Comparison of ENCODE assay signal across 23 mouse cellular contexts in genomic region chr8:47263070-47263843, GRCm38 (mm10).
DNase-seq lines count a peak whose midpoint lies in the region; ATAC-seq and TF ChIP-seq lines count a peak whose summit lies in the region.
"Had no signal": no experiment of that assay in that cellular context is flagged by ENCODE, and none has a peak within 500 bp of the region (broad histone marks: within the 10 kb centered on the region; RNA-seq: fewer than 3 reads in every experiment).

No protein-coding gene starts in this region.

- H3K27ac ChIP-seq in hindbrain, embryonic 11.5 days (ENCODE audit: low read depth, low read length) = 0 out of 2 replicates have a peak overlapping the region, but pooled peaks have one; percentile 24
- no peak overlapping the region for H3K27ac ChIP-seq in hindbrain, postnatal 0 days
- H3K27ac ChIP-seq in neural tube, embryonic 13.5 days (replicated peaks) = 0 out of 2 replicates have a peak overlapping the region, but pooled peaks have one; percentile 23
- no peak overlapping the region for H3K27ac ChIP-seq in neural tube, embryonic 15.5 days (replicated peaks)
- H3K27ac ChIP-seq in forebrain, embryonic 16.5 days (ENCODE audit: low read length) = no peak overlapping the region
- H3K27ac ChIP-seq: gastrocnemius, adult 2 months; heart, embryonic 10.5 days; kidney, postnatal 0 days; left cerebral cortex, adult 2 months; liver, embryonic 13.5 days had no signal

- H3K9ac ChIP-seq in hindbrain, embryonic 11.5 days (ENCODE audit: low read depth, low read length) = no peak overlapping the region
- H3K9ac ChIP-seq in hindbrain, postnatal 0 days (replicated peaks; ENCODE audit: low read length) = no peak overlapping the region
- H3K9ac ChIP-seq in neural tube, embryonic 13.5 days = no peak overlapping the region
- no peak overlapping the region for H3K9ac ChIP-seq in neural tube, embryonic 15.5 days (replicated peaks)
- H3K9ac ChIP-seq in forebrain, embryonic 16.5 days (replicated peaks; ENCODE audit: low read depth, low read length) = no peak overlapping the region
- H3K9ac ChIP-seq: liver, embryonic 13.5 days had no signal

- H3K27me3 ChIP-seq in hindbrain, embryonic 11.5 days (ENCODE audit: control insufficient read depth, insufficient read depth, low read length) = no peaks in the 10 kb centered on the region
- no peaks in the 10 kb centered on the region for H3K27me3 ChIP-seq in hindbrain, postnatal 0 days (ENCODE audit: insufficient read depth, low read length)
- H3K27me3 ChIP-seq in neural tube, embryonic 13.5 days = no peaks in the 10 kb centered on the region
- no peaks in the 10 kb centered on the region for H3K27me3 ChIP-seq in neural tube, embryonic 15.5 days (replicated peaks)
- no peaks in the 10 kb centered on the region for H3K27me3 ChIP-seq in forebrain, embryonic 16.5 days (replicated peaks; ENCODE audit: control insufficient read depth, insufficient read depth, low read length)
- H3K27me3 ChIP-seq: liver, embryonic 13.5 days had no signal

- WGBS in hindbrain, embryonic 11.5 days = 56% methylated on average over 17 of the region's 17 CpGs
- WGBS in hindbrain, postnatal 0 days = 28% methylated on average over 17 of the region's 17 CpGs
- 49% methylated on average over 17 of the region's 17 CpGs for WGBS in neural tube, embryonic 13.5 days
- WGBS in neural tube, embryonic 15.5 days = 47% methylated on average over 17 of the region's 17 CpGs
- WGBS in forebrain, embryonic 16.5 days = 10% methylated on average over 17 of the region's 17 CpGs

- ATAC-seq in hindbrain, embryonic 11.5 days (ENCODE audit: low FRiP score) = no peak
- ATAC-seq in hindbrain, postnatal 0 days = no peak
- ATAC-seq in neural tube, embryonic 13.5 days (ENCODE audit: low read depth) = no peak
- no peak for ATAC-seq in neural tube, embryonic 15.5 days (ENCODE audit: low FRiP score)
- peak; percentile 43; the same call in 1 of the 2 replicates for ATAC-seq in forebrain, embryonic 16.5 days

- H3K4me3 ChIP-seq in hindbrain, embryonic 11.5 days (ENCODE audit: low read depth, low read length) = no peak overlapping the region
- no peak overlapping the region for H3K4me3 ChIP-seq in hindbrain, postnatal 0 days (ENCODE audit: low read length)
- no peak overlapping the region for H3K4me3 ChIP-seq in neural tube, embryonic 13.5 days
- no peak overlapping the region for H3K4me3 ChIP-seq in neural tube, embryonic 15.5 days (replicated peaks)
- no peak overlapping the region for H3K4me3 ChIP-seq in forebrain, embryonic 16.5 days (replicated peaks; ENCODE audit: low read length)
- H3K4me3 ChIP-seq: erythroblast, embryonic 14.5 days; gastrocnemius, adult 2 months; heart, embryonic 10.5 days; left cerebral cortex, adult 2 months; liver, embryonic 13.5 days had no signal

- H3K4me1 ChIP-seq in hindbrain, embryonic 11.5 days (replicated peaks; ENCODE audit: control insufficient read depth, insufficient read depth, low read length) = peaks cover 4% of the 10 kb centered on the region; the same call in 1 of the 2 replicates
- H3K4me1 ChIP-seq in hindbrain, postnatal 0 days (ENCODE audit: insufficient read depth, low read length) = peaks cover 6% of the 10 kb centered on the region; the same call in 1 of the 2 replicates
- H3K4me1 ChIP-seq in neural tube, embryonic 13.5 days (replicated peaks) = peaks cover 91% of the 10 kb centered on the region
- peaks cover 42% of the 10 kb centered on the region for H3K4me1 ChIP-seq in neural tube, embryonic 15.5 days
- peaks cover 52% of the 10 kb centered on the region for H3K4me1 ChIP-seq in forebrain, embryonic 16.5 days (replicated peaks; ENCODE audit: control insufficient read depth, insufficient read depth, low read length)
- H3K4me1 ChIP-seq: liver, embryonic 13.5 days had no signal

- H3K4me2 ChIP-seq in hindbrain, embryonic 11.5 days (replicated peaks; ENCODE audit: low read depth, low read length) = no peak overlapping the region
- no peak overlapping the region for H3K4me2 ChIP-seq in hindbrain, postnatal 0 days (ENCODE audit: low read depth, low read length)
- no peak overlapping the region for H3K4me2 ChIP-seq in neural tube, embryonic 13.5 days
- H3K4me2 ChIP-seq in neural tube, embryonic 15.5 days = no peak overlapping the region
- H3K4me2 ChIP-seq in forebrain, embryonic 16.5 days (ENCODE audit: low read length) = no peak overlapping the region
- H3K4me2 ChIP-seq: liver, embryonic 13.5 days had no signal

- no peaks in the 10 kb centered on the region for H3K36me3 ChIP-seq in hindbrain, embryonic 11.5 days (ENCODE audit: control insufficient read depth, insufficient read depth, low read length)
- no peaks in the 10 kb centered on the region for H3K36me3 ChIP-seq in hindbrain, postnatal 0 days (ENCODE audit: insufficient read depth, low read length)
- no peaks in the 10 kb centered on the region for H3K36me3 ChIP-seq in neural tube, embryonic 13.5 days
- no peaks in the 10 kb centered on the region for H3K36me3 ChIP-seq in neural tube, embryonic 15.5 days
- no peaks in the 10 kb centered on the region for H3K36me3 ChIP-seq in forebrain, embryonic 16.5 days (ENCODE audit: control insufficient read depth, insufficient read depth)
- H3K36me3 ChIP-seq: heart, embryonic 10.5 days; liver, embryonic 13.5 days had no signal

- no peak for DNase-seq in hindbrain, embryonic 11.5 days (ENCODE audit: low spot score)
- DNase-seq in hindbrain, postnatal 0 days (ENCODE audit: low spot score) = no peak
- DNase-seq in embryo, embryonic 10 days (ENCODE audit: low spot score) = no peak
- DNase-seq in ovary, postnatal 14 days (ENCODE audit: low spot score) = no peak
- no peak for DNase-seq in urinary bladder, adult 18-20 months (ENCODE audit: low spot score in 2 of 2)
- DNase-seq: adrenal gland, postnatal 36 days; cerebellum, adult 11 months; cerebellum, adult 9-11 months; gastrocnemius, adult 2 months; heart, postnatal 4 days; kidney, adult 2 months; liver, embryonic 13.5 days; lung, adult 2 months; lung, postnatal 14 days; thymus, adult 18-20 months; thymus, postnatal 36 days had no signal

- no peaks in the 10 kb centered on the region for H3K9me3 ChIP-seq in hindbrain, embryonic 11.5 days (ENCODE audit: control insufficient read depth, low read length)
- no peaks in the 10 kb centered on the region for H3K9me3 ChIP-seq in hindbrain, postnatal 0 days (ENCODE audit: low read length)
- H3K9me3 ChIP-seq in neural tube, embryonic 13.5 days = no peaks in the 10 kb centered on the region
- H3K9me3 ChIP-seq in neural tube, embryonic 15.5 days (replicated peaks) = no peaks in the 10 kb centered on the region
- H3K9me3 ChIP-seq in forebrain, embryonic 16.5 days (ENCODE audit: control insufficient read depth, low read length) = no peaks in the 10 kb centered on the region
- H3K9me3 ChIP-seq: heart, embryonic 10.5 days; liver, embryonic 13.5 days had no signal

- TF ChIP-seq CTCF in hindbrain, postnatal 0 days (IDR thresholded peaks at IDR 0.05; ENCODE audit: low read depth) = no peak

Comparison
In these comparisons a context has a peak if more than half of its experiments do, and no peak if none do; other contexts are left out.
1. H3K27ac ChIP-seq: peak in hindbrain, embryonic 11.5 days (single experiment) and neural tube, embryonic 13.5 days (single experiment); none in hindbrain, postnatal 0 days (single experiment), neural tube, embryonic 15.5 days (single experiment) and forebrain, embryonic 16.5 days (single experiment).